Mouse (Mus musculus): ENCODE measurements around the gene Prkra.

- TF ChIP-seq CTCF (IDR thresholded peaks at IDR 0.05; ENCODE audit: low read depth) (peak; percentile 38), EP300 (IDR thresholded peaks at IDR 0.05; ENCODE audit: low read depth) (no peak)
Observed at GRCm38 (mm10) chr2:76653070-76653469, 5.3 kb upstream of the Prkra start.
